1 mouse cellular context compared by ENCODE assay signal in the genomic region with DNA sequence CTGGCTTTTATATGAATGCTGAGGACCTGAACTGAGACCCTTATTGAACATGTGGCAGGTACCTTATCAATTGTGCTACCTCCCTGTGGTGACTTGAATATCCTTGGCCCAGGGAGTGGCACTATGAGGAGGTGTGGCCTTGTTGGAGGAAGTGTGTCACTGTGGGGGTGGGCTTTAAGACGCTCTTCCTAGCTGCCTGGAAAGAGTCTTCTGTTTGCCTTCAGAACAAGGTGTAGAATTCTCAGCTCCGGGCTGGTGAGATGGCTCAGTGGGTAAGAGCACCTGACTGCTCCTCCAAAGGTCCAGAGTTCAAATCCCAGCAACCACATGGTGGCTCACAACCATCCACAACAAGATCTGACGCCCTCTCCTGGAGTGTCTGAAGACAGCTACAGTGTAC. TPM values are rescaled to one million over a fixed set of nuclear protein-coding genes. Genes with fewer than 3 reads are reported as not detected.
"Had no signal": no experiment of that assay in that cellular context is flagged by ENCODE, and none has a peak within 500 bp of the region (broad histone marks: within the 10 kb centered on the region; RNA-seq: fewer than 3 reads in every experiment).

No protein-coding gene starts in this region.

RNA-seq across cellular contexts. Expression of a gene that starts 6.7 kb away (rescaled TPM):
- polyA plus RNA-seq: heart, embryonic 14.5 days had no signal
